Mouse (Mus musculus) spleen, adult 18-20 months (tissue): ENCODE measurements around the gene Pom121.
"Not testable (repeated sequence)": the region's sequence is repeated elsewhere in the genome, so short reads cannot be mapped to it uniquely, and the experiment has no call there.

Experiments
- DNase-seq, 2 experiments: peaks; one replicate each; pipeline ENCODE4 v3.0.0; 2022; ENCODE audit warnings: mixed read lengths in 2 of 2

Pom121 gene

GRCm38 (mm10) chr5:135394004-135394823 lies at the start of gene Pom121:
Pom121 (minus strand) TSS chr5:135394546.
- DNase-seq: peak; percentile 70 to 79

- DNase-seq: no peak
Measured at GRCm38 (mm10) chr5:135442430-135442829, 48.1 kb upstream of the Pom121 start.

GRCm38 (mm10) chr5:135435039-135435438 lies 40.7 kb upstream of the Pom121 start:
- peak; percentile 15 to 33 for DNase-seq

GRCm38 (mm10) chr5:135433861-135434260 lies 39.5 kb upstream of the Pom121 start:
- DNase-seq: no peak

- no peak for DNase-seq
Measured at GRCm38 (mm10) chr5:135431111-135431510, 36.8 kb upstream of the Pom121 start.

GRCm38 (mm10) chr5:135428786-135429185 lies 34.4 kb upstream of the Pom121 start:
- peak in 1 of 2 experiments; percentile 28 for DNase-seq

- no peak for DNase-seq
Measured at GRCm38 (mm10) chr5:135410266-135410665, 15.9 kb upstream of the Pom121 start.

- DNase-seq: no peak
Measured at GRCm38 (mm10) chr5:135408114-135408513, 13.8 kb upstream of the Pom121 start.

GRCm38 (mm10) chr5:135405437-135405836 lies 11.1 kb upstream of the Pom121 start:
- no peak for DNase-seq

- no peak for DNase-seq
Measured at GRCm38 (mm10) chr5:135404623-135405022, 10.3 kb upstream of the Pom121 start.

GRCm38 (mm10) chr5:135400244-135400643 lies 5.9 kb upstream of the Pom121 start:
- DNase-seq: peak; percentile 53 to 83

- no peak for DNase-seq
Measured at GRCm38 (mm10) chr5:135399382-135399781, 5.0 kb upstream of the Pom121 start.

- peak in 1 of 2 experiments; percentile 54 for DNase-seq
Measured at GRCm38 (mm10) chr5:135395826-135396225, 1.5 kb upstream of the Pom121 start.

GRCm38 (mm10) chr5:135383771-135384170 lies 10.6 kb downstream of the Pom121 start:
- no peak for DNase-seq

GRCm38 (mm10) chr5:135382746-135383145 lies 11.6 kb downstream of the Pom121 start:
- no peak for DNase-seq

GRCm38 (mm10) chr5:135381356-135381925 lies 12.9 kb downstream of the Pom121 start:
- no peak for DNase-seq

- DNase-seq: no peak
Measured at GRCm38 (mm10) chr5:135380681-135381080, 13.7 kb downstream of the Pom121 start.

GRCm38 (mm10) chr5:135376341-135376740 lies 18.0 kb downstream of the Pom121 start:
- no peak for DNase-seq

- DNase-seq: no peak
Measured at GRCm38 (mm10) chr5:135375167-135375566, 19.2 kb downstream of the Pom121 start.

- no peak for DNase-seq
Measured at GRCm38 (mm10) chr5:135373601-135374000, 20.7 kb downstream of the Pom121 start.

GRCm38 (mm10) chr5:135371195-135371594 lies 23.2 kb downstream of the Pom121 start:
- no peak for DNase-seq

GRCm38 (mm10) chr5:135369787-135370654 lies 24.3 kb downstream of the Pom121 start, which contains the start of gene Nsun5:
Nsun5 (plus strand) TSS chr5:135369953.
- DNase-seq: peak; percentile 85 to 95

GRCm38 (mm10) chr5:135369196-135369595 lies 25.1 kb downstream of the Pom121 start:
- not testable (repeated sequence) for DNase-seq
